Mouse (Mus musculus) CD4-positive helper T cell, adult 2 months (primary cell): Measurements from ENCODE around the gene C8a.

ENCODE experiments used
- DNase-seq: peaks from one replicate; pipeline ENCODE4 v3.0.0-alpha.2; 2012; ENCODE audit warnings: low read depth, missing footprints, low spot score

The C8a gene

DNA sequence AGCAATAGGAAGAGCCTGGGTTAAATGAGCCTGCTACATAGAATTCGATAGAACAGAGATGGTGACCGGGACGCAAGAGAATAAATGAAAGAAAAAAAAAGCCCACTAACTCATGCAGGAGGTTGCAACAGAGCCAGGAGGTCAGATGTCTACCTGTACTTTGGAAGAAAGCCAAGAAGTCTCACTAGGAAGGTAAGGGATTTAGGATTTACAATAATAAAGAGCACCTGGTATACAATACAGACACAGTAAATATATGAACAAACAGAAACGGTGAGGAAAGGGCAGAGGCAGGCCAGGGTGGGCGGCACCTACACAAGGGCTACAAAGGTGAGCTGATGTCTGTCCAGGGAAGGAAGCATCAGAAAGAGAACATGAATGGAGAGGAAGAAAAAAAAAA lies 34.0 kb downstream of the C8a start:
- no peak for DNase-seq

DNA sequence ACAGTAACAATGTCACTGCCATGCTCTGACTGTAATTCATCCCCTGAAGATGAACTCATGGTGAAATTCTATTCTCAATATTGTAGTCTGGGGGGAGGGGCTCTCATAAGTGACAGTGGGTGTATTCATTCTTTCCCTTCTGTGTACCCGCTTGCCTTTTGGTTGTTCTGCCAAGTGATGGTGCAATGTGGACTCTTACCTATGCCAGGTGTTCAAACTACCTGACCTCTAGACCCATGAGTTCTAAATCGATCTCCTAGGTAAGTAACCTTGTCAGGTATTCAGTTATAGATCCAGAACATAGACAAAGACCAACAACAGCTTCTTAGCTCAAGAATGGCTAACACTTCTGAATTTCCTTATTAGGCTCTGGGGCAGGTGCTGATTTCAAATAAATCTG lies 37.9 kb downstream of the C8a start:
- no peak for DNase-seq

DNA sequence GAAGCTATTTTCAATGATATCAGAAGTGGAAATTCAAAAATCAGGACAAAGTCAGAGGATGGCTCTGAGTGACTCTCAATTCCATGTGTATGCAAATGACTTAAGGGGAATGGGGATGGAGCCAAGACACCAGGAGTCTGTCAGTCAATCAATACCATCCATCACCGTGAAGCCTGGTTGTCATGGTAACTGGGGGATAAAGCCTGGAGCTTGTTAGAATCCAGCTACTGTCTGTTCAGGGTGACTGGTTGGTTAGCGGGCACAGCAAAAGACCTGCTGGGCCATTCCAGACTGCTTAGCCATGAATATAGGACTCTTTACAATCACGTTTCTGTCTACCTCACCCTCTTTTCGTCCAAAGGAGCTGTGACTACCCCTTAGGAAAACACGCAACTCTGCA lies 41.1 kb downstream of the C8a start:
- no peak for DNase-seq

GRCm38 (mm10) chr4:104828939-104829338 lies 47.3 kb downstream of the C8a start:
- no peak for DNase-seq

GRCm38 (mm10) chr4:104824381-104825077 lies 51.7 kb downstream of the C8a start:
- DNase-seq, result no peak

GRCm38 (mm10) chr4:104823597-104824101 lies 52.5 kb downstream of the C8a start:
- no peak for DNase-seq

DNA sequence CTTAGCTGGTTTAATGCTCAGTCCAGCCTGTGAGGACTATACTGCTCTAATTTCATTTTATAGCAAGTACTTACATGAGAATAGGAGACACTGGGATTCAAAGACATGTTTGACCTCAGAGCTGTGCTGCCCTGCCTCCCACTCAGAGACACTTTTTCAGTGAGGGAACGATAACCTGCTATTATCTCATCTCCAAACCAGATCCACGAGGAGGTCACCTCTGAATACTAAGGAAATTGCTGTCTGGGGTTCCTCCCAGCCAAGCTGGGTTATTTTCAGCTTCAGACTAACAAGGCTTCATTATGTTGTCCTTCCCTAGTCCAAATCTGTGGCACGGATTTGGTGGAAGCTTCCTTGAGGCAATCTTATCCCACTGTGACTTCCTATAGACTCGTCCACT lies 56.3 kb downstream of the C8a start:
- DNase-seq, result no peak

DNA sequence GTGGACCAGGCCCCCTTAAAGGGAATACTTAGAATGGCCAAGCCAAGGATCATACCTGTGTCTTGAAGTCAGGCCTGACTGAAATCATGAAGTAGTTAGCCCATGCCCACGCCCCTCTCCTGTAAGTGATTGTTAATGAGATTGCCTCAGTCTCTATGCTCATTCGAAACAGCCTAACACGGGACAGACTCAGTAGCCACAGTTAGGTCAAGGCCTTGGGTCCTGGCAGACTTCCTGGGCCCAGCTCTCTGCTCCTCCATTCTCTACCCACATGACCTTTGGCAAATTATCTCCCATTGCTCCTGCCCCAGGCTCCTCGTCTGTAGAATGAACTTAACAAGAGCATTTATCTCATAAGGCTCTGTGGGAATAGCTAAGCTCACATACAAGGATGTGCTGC lies 57.2 kb downstream of the C8a start:
- no peak for DNase-seq

DNA sequence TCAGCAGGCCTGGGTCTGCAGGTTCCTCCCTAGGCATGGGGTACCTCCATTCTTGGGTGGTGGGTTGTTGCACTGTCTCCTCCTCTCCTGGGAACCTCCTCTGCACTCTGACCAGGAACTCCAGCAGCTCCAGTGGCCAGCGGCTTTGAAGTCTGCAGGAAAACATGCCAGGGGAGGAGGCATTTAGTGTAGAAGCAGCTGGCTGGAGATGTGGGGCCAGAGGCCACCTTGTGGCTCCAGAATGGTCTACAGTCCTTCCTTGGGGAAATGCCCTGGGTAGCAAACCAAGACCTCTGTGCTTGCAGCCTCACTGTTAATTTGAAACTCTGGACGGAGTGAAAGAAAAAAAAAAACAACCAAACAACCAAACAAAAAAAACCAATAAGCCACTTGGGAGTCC lies 58.7 kb downstream of the C8a start:
- no peak for DNase-seq

GRCm38 (mm10) chr4:104816519-104817232 lies 59.5 kb downstream of the C8a start:
- no peak for DNase-seq

GRCm38 (mm10) chr4:104813617-104814016 lies 62.6 kb downstream of the C8a start:
- DNase-seq, result no peak

DNA sequence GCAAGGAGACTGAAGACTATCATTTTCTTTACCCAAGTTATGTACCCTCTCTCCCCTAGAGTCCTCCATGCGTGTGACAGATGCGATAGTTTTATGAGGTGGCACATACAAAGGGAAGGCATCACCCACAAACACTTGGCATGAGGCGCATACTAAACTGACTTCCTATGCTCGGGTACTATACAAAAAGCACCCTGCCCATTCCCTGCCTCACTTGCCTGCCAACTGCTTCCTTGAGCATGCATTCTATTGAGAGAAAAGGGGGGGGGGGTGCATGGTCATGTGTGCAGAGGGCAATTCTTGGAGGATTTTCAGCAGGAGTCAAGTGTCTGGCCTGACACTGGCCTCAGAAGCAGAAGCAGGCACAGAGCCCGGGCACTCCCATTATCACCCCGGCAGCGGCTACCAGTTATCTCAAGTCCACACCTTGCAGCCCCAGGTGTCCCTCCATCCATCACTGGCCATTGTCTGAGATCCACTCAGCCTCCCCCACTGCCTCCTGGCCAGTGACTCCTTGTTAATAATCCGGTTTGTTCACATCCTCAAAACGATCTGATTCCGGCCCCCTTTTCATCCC lies 65.4 kb downstream of the C8a start:
- no peak for DNase-seq

GRCm38 (mm10) chr4:104805414-104806257 lies 70.6 kb downstream of the C8a start:
- DNase-seq, result no peak

- no peak for DNase-seq
Observed at GRCm38 (mm10) chr4:104804100-104804499, 72.1 kb downstream of the C8a start.

GRCm38 (mm10) chr4:104801625-104802024 lies 74.6 kb downstream of the C8a start:
- no peak for DNase-seq

- no peak for DNase-seq
Observed at GRCm38 (mm10) chr4:104798951-104799350, 77.2 kb downstream of the C8a start.

- no peak for DNase-seq
Observed at GRCm38 (mm10) chr4:104792111-104792510, 84.1 kb downstream of the C8a start.

- DNase-seq, result no peak
Observed at GRCm38 (mm10) chr4:104782346-104782745, 93.9 kb downstream of the C8a start.

- DNase-seq, result no peak
Observed at GRCm38 (mm10) chr4:104781441-104781840, 94.8 kb downstream of the C8a start.

GRCm38 (mm10) chr4:104779460-104779859 lies 96.7 kb downstream of the C8a start:
- DNase-seq, result no peak

GRCm38 (mm10) chr4:104775601-104776000 lies 100.6 kb downstream of the C8a start:
- no peak for DNase-seq

GRCm38 (mm10) chr4:104770331-104770730 lies 105.9 kb downstream of the C8a start:
- DNase-seq, result no peak
